Mouse (Mus musculus): ENCODE measurements at regions not wholly inside any gene's neighbourhood (a gene's known extent, or its start where the extent isn't known, plus 50 kb on each side); places are given as distances from the start of the nearest gene placed in this dataset.

GRCm38 (mm10) chr15:97502056-97502455, 203.6 kb downstream of the Rpap3 start:
- DNase-seq (ENCODE audit: low read depth, low spot score) (no peak), ATAC-seq (no peak)
- POLR2A ChIA-PET: no interaction called here
- CTCF ChIA-PET: no interaction called here
- H3K27me3 ChIP-seq: no peaks in the 10 kb centered on the region
- no peak for TF ChIP-seq CTCF (IDR thresholded peaks at IDR 0.05)
- in situ Hi-C loops (cut with MboI; ENCODE audit: low pct_unique_long_range_greater_than_20kb): no loop called here

- DNase-seq (ENCODE audit: low read depth, low spot score): no peak
- in situ Hi-C loops (cut with MboI; ENCODE audit: low pct_unique_long_range_greater_than_20kb): no loop called here
- ChIA-PET CTCF (no interaction called here), POLR2A (no interaction called here)
- no peak for TF ChIP-seq CTCF (IDR thresholded peaks at IDR 0.05)
- H3K27me3 ChIP-seq: no peaks in the 10 kb centered on the region
- ATAC-seq: no peak
Observed at GRCm38 (mm10) chr15:97501420-97501819, 204.2 kb downstream of the Rpap3 start.

DNA sequence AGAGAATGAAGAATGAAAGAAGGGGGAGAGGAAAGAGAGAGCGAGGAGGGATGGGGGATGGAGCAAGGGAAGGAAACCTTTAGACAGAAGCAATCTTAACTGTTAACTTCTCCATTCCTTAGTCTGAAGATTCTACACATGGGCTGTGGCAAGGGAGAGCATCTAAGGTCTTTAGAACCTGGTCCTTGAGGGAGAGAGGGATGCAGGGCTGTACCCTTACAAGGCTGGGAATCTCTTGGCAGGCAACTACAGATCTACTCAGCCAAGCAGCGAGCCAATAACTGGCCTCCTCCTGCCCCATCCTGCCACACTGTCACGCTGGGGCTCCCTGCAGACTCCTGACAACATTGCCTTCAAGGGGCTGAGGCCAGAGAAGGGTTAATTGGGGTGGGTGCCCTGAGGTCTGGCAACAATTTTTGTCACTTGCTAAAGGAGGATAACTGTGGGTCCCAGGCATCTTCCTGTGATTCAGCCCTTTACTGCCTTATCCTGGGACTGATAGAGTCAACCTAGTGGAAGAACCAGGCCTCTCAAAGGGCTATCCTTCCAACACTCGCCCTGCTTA, 205.7 kb downstream of the Rpap3 start:
- no peak for ATAC-seq
- H3K27me3 ChIP-seq: no peaks in the 10 kb centered on the region
- in situ Hi-C loops (cut with MboI; ENCODE audit: low pct_unique_long_range_greater_than_20kb): no loop called here
- ChIA-PET CTCF (no interaction called here), POLR2A (no interaction called here)
- TF ChIP-seq CTCF (IDR thresholded peaks at IDR 0.05): no peak
- no peak for DNase-seq (ENCODE audit: low read depth, low spot score)

- ATAC-seq: no peak
- TF ChIP-seq CTCF (IDR thresholded peaks at IDR 0.05): no peak
- no peak for DNase-seq (ENCODE audit: low read depth, low spot score)
- POLR2A ChIA-PET: no interaction called here
- CTCF ChIA-PET: no interaction called here
- in situ Hi-C loops (cut with MboI; ENCODE audit: low pct_unique_long_range_greater_than_20kb): no loop called here
- no peaks in the 10 kb centered on the region for H3K27me3 ChIP-seq
Observed at GRCm38 (mm10) chr15:97499240-97499639, 206.4 kb downstream of the Rpap3 start.

DNA sequence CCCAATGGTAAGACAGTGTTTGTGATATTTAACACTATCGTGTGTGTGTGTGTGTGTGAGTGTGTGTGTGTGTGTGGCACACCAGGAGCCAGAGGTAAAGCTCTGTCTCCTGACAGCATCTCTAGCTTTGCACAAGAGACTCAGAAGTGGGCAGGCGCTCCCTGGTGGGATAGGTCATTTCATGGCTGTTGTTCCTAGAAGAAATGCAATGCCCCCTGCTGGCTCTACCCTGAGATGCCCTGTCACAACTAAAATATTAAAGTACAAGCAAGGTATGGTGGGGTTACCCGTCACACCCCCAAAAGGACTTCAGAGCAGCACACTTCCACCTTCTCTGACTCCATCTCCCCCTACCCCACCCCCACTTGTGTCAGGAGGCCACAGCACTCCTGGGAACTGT, 207.2 kb downstream of the Rpap3 start:
- ChIA-PET CTCF (no interaction called here), POLR2A (no interaction called here)
- in situ Hi-C loops (cut with MboI; ENCODE audit: low pct_unique_long_range_greater_than_20kb): no loop called here
- no peak for TF ChIP-seq CTCF (IDR thresholded peaks at IDR 0.05)
- DNase-seq (ENCODE audit: low read depth, low spot score) (no peak), ATAC-seq (no peak)
- H3K27me3 ChIP-seq: no peaks in the 10 kb centered on the region

DNA sequence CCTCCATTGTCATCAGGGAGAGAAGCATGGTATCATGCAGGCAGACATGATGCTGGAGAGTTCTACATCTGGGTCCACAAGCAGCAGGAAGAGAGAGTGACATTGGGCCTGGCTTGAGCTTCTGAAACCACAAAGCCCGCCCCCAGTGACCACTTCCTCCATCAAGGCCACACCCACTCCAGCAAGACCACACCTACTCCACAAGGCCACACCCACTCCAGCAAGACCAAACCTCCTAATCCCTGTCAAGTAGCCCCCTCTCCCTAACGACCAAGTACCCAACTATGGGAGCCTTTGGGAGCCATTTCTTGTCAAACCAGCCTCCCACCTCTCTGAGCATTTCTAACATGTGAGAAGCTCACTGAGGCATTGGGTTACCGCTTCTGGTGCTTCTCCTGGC, 209.6 kb downstream of the Rpap3 start:
- ATAC-seq: no peak
- CTCF ChIA-PET: no interaction called here
- DNase-seq (ENCODE audit: low read depth, low spot score): no peak
- POLR2A ChIA-PET: no interaction called here
- in situ Hi-C loops (cut with MboI; ENCODE audit: low pct_unique_long_range_greater_than_20kb): no loop called here
- no peak for TF ChIP-seq CTCF (IDR thresholded peaks at IDR 0.05)
- no peaks in the 10 kb centered on the region for H3K27me3 ChIP-seq

DNA sequence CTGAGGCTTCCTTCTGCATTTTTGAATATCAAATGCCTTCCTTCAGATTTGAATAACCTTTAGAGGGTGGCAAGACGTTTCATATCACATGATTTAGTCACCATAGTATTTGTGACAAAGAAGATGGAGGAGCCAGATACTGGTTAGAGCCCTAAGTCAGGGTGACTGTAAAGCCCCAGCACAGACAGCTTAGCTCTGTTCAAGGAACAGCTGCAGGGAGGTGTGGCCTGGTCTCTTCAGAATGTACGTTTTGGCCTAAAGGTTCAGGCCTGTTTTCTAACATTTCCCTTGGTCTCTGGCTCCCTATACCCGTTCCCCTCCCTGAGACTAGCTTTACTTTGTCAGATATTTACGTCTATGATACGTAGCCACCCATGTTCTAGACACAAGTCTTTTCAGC, 212.3 kb downstream of the Rpap3 start:
- DNase-seq (ENCODE audit: low read depth, low spot score) (no peak), ATAC-seq (no peak)
- CTCF ChIA-PET: no interaction called here
- in situ Hi-C loops (cut with MboI; ENCODE audit: low pct_unique_long_range_greater_than_20kb): no loop called here
- POLR2A ChIA-PET: no interaction called here
- no peak for TF ChIP-seq CTCF (IDR thresholded peaks at IDR 0.05)
- H3K27me3 ChIP-seq: no peaks in the 10 kb centered on the region

DNA sequence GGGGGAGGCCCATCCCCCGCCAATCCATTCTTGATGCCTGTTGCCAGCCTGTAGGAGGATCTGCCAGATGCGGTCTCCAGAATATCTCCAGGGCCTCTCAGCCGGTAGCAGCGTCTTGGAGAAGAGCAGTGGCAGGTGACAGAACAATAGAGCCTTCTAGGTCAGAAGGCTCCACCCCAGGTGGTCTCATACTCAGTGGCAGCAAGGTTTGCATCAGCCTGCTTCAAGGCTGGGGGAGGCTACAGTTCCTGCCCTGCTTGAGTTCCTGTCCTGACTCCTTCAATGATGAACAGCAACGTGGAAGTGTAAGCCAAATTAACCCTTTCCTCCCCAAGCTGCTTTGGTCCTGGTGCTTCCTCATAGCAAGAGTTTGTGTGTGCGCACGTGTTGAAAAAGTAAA, 213.8 kb downstream of the Rpap3 start:
- in situ Hi-C loops (cut with MboI; ENCODE audit: low pct_unique_long_range_greater_than_20kb): no loop called here
- ChIA-PET POLR2A (no interaction called here), CTCF (no interaction called here)
- DNase-seq (ENCODE audit: low read depth, low spot score) (no peak), ATAC-seq (no peak)
- TF ChIP-seq CTCF (IDR thresholded peaks at IDR 0.05): no peak
- H3K27me3 ChIP-seq: no peaks in the 10 kb centered on the region

- ATAC-seq: no peak
- in situ Hi-C loops (cut with MboI; ENCODE audit: low pct_unique_long_range_greater_than_20kb): no loop called here
- POLR2A ChIA-PET: no interaction called here
- CTCF ChIA-PET: no interaction called here
- no peak for TF ChIP-seq CTCF (IDR thresholded peaks at IDR 0.05)
- no peaks in the 10 kb centered on the region for H3K27me3 ChIP-seq
- DNase-seq (ENCODE audit: low read depth, low spot score): no peak
Observed at GRCm38 (mm10) chr15:97487425-97487824, 218.2 kb downstream of the Rpap3 start.

- DNase-seq (ENCODE audit: low read depth, low spot score) (no peak), ATAC-seq (no peak)
- CTCF ChIA-PET: no interaction called here
- H3K27me3 ChIP-seq: peaks cover 4% of the 10 kb centered on the region
- in situ Hi-C loops (cut with MboI; ENCODE audit: low pct_unique_long_range_greater_than_20kb): no loop called here
- no peak for TF ChIP-seq CTCF (IDR thresholded peaks at IDR 0.05)
- POLR2A ChIA-PET: no interaction called here
Observed at GRCm38 (mm10) chr15:97471986-97472779, 225.1 kb upstream of the Amigo2 start.

DNA sequence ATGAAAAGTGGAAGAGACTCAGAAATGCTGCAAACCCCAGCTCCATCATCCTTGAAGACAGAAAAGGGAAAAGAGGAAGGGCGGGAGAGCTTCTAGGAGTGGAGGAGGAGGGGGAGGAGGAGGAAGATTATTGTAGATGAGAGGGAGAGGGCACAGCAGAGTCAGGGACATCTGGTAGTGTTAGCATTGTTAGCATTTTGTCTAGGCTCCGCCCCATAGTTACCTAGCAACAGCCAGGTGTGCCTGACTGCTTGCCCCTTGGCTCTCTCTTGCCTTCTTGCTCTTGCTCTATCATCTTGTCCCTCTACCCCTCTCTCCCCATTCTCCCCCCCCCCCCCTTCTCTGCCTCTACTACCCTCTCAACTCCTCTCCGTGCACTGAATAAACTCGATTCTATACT, 224.4 kb upstream of the Amigo2 start:
- ChIA-PET CTCF (no interaction called here), POLR2A (no interaction called here)
- no peak for DNase-seq (ENCODE audit: low read depth, low spot score)
- no peak for TF ChIP-seq CTCF (IDR thresholded peaks at IDR 0.05)
- no peak for ATAC-seq
- H3K27me3 ChIP-seq: peaks cover 4% of the 10 kb centered on the region
- in situ Hi-C loops (cut with MboI; ENCODE audit: low pct_unique_long_range_greater_than_20kb): no loop called here

All from Patski (cell line).